ENCODE assay signal across 8 mouse cellular contexts in genomic region chr17:25941511-25942241, GRCm38 (mm10). TPM values are rescaled to one million over a fixed set of nuclear protein-coding genes. Genes with fewer than 3 reads are reported as not detected.
DNase-seq lines count a peak whose midpoint lies in the region; ATAC-seq and TF ChIP-seq lines count a peak whose summit lies in the region.

No protein-coding gene starts in this region.

- H3K9ac ChIP-seq in hindbrain, embryonic 16.5 days (ENCODE audit: low read depth, low read length): peak overlapping the region; percentile 90
- H3K9ac ChIP-seq in midbrain, embryonic 11.5 days (ENCODE audit: low read length): peak overlapping the region; percentile 98

- ATAC-seq in hindbrain, embryonic 16.5 days: peak; percentile 82
- peak; percentile 77 for ATAC-seq in midbrain, embryonic 11.5 days (ENCODE audit: low FRiP score)
- ATAC-seq in megakaryocyte-erythroid progenitor cell, adult 5-6 weeks (replicated peaks; ENCODE audit: low FRiP score, low TSS enrichment, poor library complexity, severe bottlenecking): no peak

- TF ChIP-seq CTCF in gastrocnemius, adult 2 months (IDR thresholded peaks at IDR 0.05): no peak

- H3K9me3 ChIP-seq in hindbrain, embryonic 16.5 days (ENCODE audit: control insufficient read depth, low read length): no peaks in the 10 kb centered on the region
- H3K9me3 ChIP-seq in midbrain, embryonic 11.5 days (ENCODE audit: control insufficient read depth, low read length): no peaks in the 10 kb centered on the region

- 3% methylated on average over 54 of the region's 54 CpGs for WGBS in hindbrain, embryonic 16.5 days
- 3% methylated on average over 52 of the region's 54 CpGs for WGBS in midbrain, embryonic 11.5 days

- H3K27me3 ChIP-seq in hindbrain, embryonic 16.5 days (replicated peaks; ENCODE audit: control insufficient read depth, insufficient read depth, low read length): no peaks in the 10 kb centered on the region
- H3K27me3 ChIP-seq in midbrain, embryonic 11.5 days (ENCODE audit: control insufficient read depth, insufficient read depth, low read length): no peaks in the 10 kb centered on the region

- H3K36me3 ChIP-seq in hindbrain, embryonic 16.5 days (ENCODE audit: control insufficient read depth, insufficient read depth, low read length): peaks cover 2% of the 10 kb centered on the region; the same call in 1 of the 2 replicates
- peaks cover 1% of the 10 kb centered on the region; the same call in 1 of the 2 replicates for H3K36me3 ChIP-seq in midbrain, embryonic 11.5 days (ENCODE audit: control insufficient read depth, insufficient read depth, low read length)

- peak overlapping the region; percentile 76 for H3K4me3 ChIP-seq in gastrocnemius, adult 2 months
- H3K4me3 ChIP-seq in hindbrain, embryonic 16.5 days (ENCODE audit: low read length): peak overlapping the region; percentile 84
- peak overlapping the region; percentile 85 for H3K4me3 ChIP-seq in midbrain, embryonic 11.5 days (ENCODE audit: low read depth, low read length)

- peaks cover 10% of the 10 kb centered on the region for H3K4me1 ChIP-seq in hindbrain, embryonic 16.5 days (ENCODE audit: control insufficient read depth, insufficient read depth, low read depth, low read length)
- peaks cover 7% of the 10 kb centered on the region for H3K4me1 ChIP-seq in midbrain, embryonic 11.5 days (ENCODE audit: control insufficient read depth, insufficient read depth, low read length)

- peak; percentile 70 for DNase-seq in T-cell, adult 2 months (ENCODE audit: low spot score)
- DNase-seq in cerebellum, postnatal 10 days: peak; percentile 90
- peak; percentile 89 for DNase-seq in gastrocnemius, adult 2 months
- peak; percentile 80 for DNase-seq in left cerebral cortex, postnatal 4 days
- peak; percentile 98 for DNase-seq in midbrain, embryonic 11.5 days (ENCODE audit: low spot score, missing footprints)
- DNase-seq in right cerebral cortex, postnatal 4 days: peak; percentile 85

- H3K27ac ChIP-seq in gastrocnemius, adult 2 months: peak overlapping the region; percentile 94
- peak overlapping the region; percentile 85 for H3K27ac ChIP-seq in hindbrain, embryonic 16.5 days (ENCODE audit: low read depth, low read length)
- H3K27ac ChIP-seq in midbrain, embryonic 11.5 days (ENCODE audit: low read depth, low read length): peak overlapping the region; percentile 84

- H3K4me2 ChIP-seq in hindbrain, embryonic 16.5 days (ENCODE audit: low read length): peak overlapping the region; percentile 76
- peak overlapping the region; percentile 73 for H3K4me2 ChIP-seq in midbrain, embryonic 11.5 days

- intact Hi-C loops in gastrocnemius, adult 2 months (cut with DNase I): loop anchor here (2.0 kb wide), 1 partner anchor 43 kb away; the partner anchor contains the start of gene Capn15
- intact Hi-C loops in left cerebral cortex, postnatal 4 days (cut with DNase I): no loop called here

RNA-seq across cellular contexts. Expression of gene Pigq, which starts 3.1 kb away (rescaled TPM):
- total RNA-seq in gastrocnemius, adult 2 months (2021): 10 to 100 TPM; 21.0 to 28.6 TPM
- 83.1 and 90.5 TPM in 2 replicates for polyA plus RNA-seq in hindbrain, embryonic 16.5 days (2015; fragmentation: Nextera tagmentation; extraction: Ambion mirVana)
- total RNA-seq in left cerebral cortex, postnatal 4 days (2021): 100 to 1,000 TPM in 1 of 2 experiments, 10 to 100 TPM in 1; 87.1 to 104 TPM
- polyA plus RNA-seq in midbrain, embryonic 11.5 days (2014; fragmentation: Nextera tagmentation; extraction: Ambion mirVana): 47.2 and 50.9 TPM in 2 replicates
- 211 and 231 TPM in 2 replicates for total RNA-seq in megakaryocyte-erythroid progenitor cell, adult 5-6 weeks (2014; fragmentation: Nextera tagmentation)
- total RNA-seq in megakaryocyte-erythroid progenitor cell, adult 5-6 weeks (2017): 102 and 156 TPM in 2 replicates

RNA-seq across cellular contexts. Expression of gene Nhlrc4, which starts 3.1 kb away (rescaled TPM):
- not detected for total RNA-seq in gastrocnemius, adult 2 months (2021)
- polyA plus RNA-seq in hindbrain, embryonic 16.5 days (2015; fragmentation: Nextera tagmentation; extraction: Ambion mirVana): 0.19 and 0.52 TPM in 2 replicates
- total RNA-seq in left cerebral cortex, postnatal 4 days (2021): not detected
- 0.37 TPM in 1 of 2 replicates, not detected in the other for polyA plus RNA-seq in midbrain, embryonic 11.5 days (2014; fragmentation: Nextera tagmentation; extraction: Ambion mirVana)
- not detected in 2 replicates for total RNA-seq in megakaryocyte-erythroid progenitor cell, adult 5-6 weeks (2014; fragmentation: Nextera tagmentation)
- not detected in 2 replicates for total RNA-seq in megakaryocyte-erythroid progenitor cell, adult 5-6 weeks (2017)

RNA-seq across cellular contexts. Expression of gene A930017K11Rik, which starts 10.7 kb away (rescaled TPM):
- not detected for total RNA-seq in gastrocnemius, adult 2 months (2021)
- 3.9 and 4.7 TPM in 2 replicates for polyA plus RNA-seq in hindbrain, embryonic 16.5 days (2015; fragmentation: Nextera tagmentation; extraction: Ambion mirVana)
- not detected for total RNA-seq in left cerebral cortex, postnatal 4 days (2021)
- polyA plus RNA-seq in midbrain, embryonic 11.5 days (2014; fragmentation: Nextera tagmentation; extraction: Ambion mirVana): not detected in 2 replicates
- not detected in 2 replicates for total RNA-seq in megakaryocyte-erythroid progenitor cell, adult 5-6 weeks (2014; fragmentation: Nextera tagmentation)
- 0.05 TPM in 1 of 2 replicates, not detected in the other for total RNA-seq in megakaryocyte-erythroid progenitor cell, adult 5-6 weeks (2017)

RNA-seq across cellular contexts. Expression of gene Rab40c, which starts 22.1 kb away (rescaled TPM):
- 1 to 10 TPM; 8.1 to 9.5 TPM for total RNA-seq in gastrocnemius, adult 2 months (2021)
- 49.5 and 50.8 TPM in 2 replicates for polyA plus RNA-seq in hindbrain, embryonic 16.5 days (2015; fragmentation: Nextera tagmentation; extraction: Ambion mirVana)
- total RNA-seq in left cerebral cortex, postnatal 4 days (2021): 10 to 100 TPM; 47.0 to 47.2 TPM
- 15.0 and 15.9 TPM in 2 replicates for polyA plus RNA-seq in midbrain, embryonic 11.5 days (2014; fragmentation: Nextera tagmentation; extraction: Ambion mirVana)
- 2.4 and 8.9 TPM in 2 replicates for total RNA-seq in megakaryocyte-erythroid progenitor cell, adult 5-6 weeks (2014; fragmentation: Nextera tagmentation)
- 7.9 and 30.2 TPM in 2 replicates for total RNA-seq in megakaryocyte-erythroid progenitor cell, adult 5-6 weeks (2017)

RNA-seq across cellular contexts. Expression of gene Capn15, which starts 43.9 kb away (rescaled TPM):
- total RNA-seq in gastrocnemius, adult 2 months (2021): 1 to 10 TPM; 6.0 to 9.4 TPM
- polyA plus RNA-seq in hindbrain, embryonic 16.5 days (2015; fragmentation: Nextera tagmentation; extraction: Ambion mirVana): 20.6 and 25.5 TPM in 2 replicates
- total RNA-seq in left cerebral cortex, postnatal 4 days (2021): 10 to 100 TPM; 42.2 to 45.9 TPM
- polyA plus RNA-seq in midbrain, embryonic 11.5 days (2014; fragmentation: Nextera tagmentation; extraction: Ambion mirVana): 19.0 and 21.5 TPM in 2 replicates
- 14.8 and 18.4 TPM in 2 replicates for total RNA-seq in megakaryocyte-erythroid progenitor cell, adult 5-6 weeks (2014; fragmentation: Nextera tagmentation)
- total RNA-seq in megakaryocyte-erythroid progenitor cell, adult 5-6 weeks (2017): 1.7 and 3.5 TPM in 2 replicates
